ENCODE assay signal across 8 mouse cellular contexts in genomic region chr12:108893715-108894431, GRCm38 (mm10). TPM values are rescaled to one million over a fixed set of nuclear protein-coding genes. Genes with fewer than 3 reads are reported as not detected.
DNase-seq lines count a peak whose midpoint lies in the region; ATAC-seq and TF ChIP-seq lines count a peak whose summit lies in the region.

Wars (minus strand) TSS chr12:108894174.

- peaks cover 6% of the 10 kb centered on the region for H3K4me1 ChIP-seq in cortical plate, adult 2 months (ENCODE audit: control insufficient read depth, insufficient read depth, low read length)
- H3K4me1 ChIP-seq in megakaryocyte, embryonic 14.5 days, result peaks cover 75% of the 10 kb centered on the region

- peak; percentile 60; the same call in 1 of the 2 replicates for TF ChIP-seq POLR2A in cortical plate, adult 2 months (IDR thresholded peaks at IDR 0.05; ENCODE audit: extremely low read depth, insufficient read depth, low read length)

- peak; percentile 86 for ATAC-seq in activated CD4-positive, CD25-positive, alpha-beta regulatory T cell, adult 4 months

- H3K36me3 ChIP-seq in megakaryocyte, embryonic 14.5 days (replicated peaks; ENCODE audit: low read length), result peaks cover 39% of the 10 kb centered on the region

- H3K27me3 ChIP-seq in megakaryocyte, embryonic 14.5 days (replicated peaks), result no peaks in the 10 kb centered on the region

- H3K4me3 ChIP-seq in cortical plate, adult 2 months (ENCODE audit: insufficient read depth, low read length), result peak within 1 kb of the TSS; percentile 82
- peak within 1 kb of the TSS; percentile 95 for H3K4me3 ChIP-seq in megakaryocyte, embryonic 14.5 days (replicated peaks)

- peak; percentile 90 to 94 for DNase-seq in gastrocnemius, adult 8-10 months (ENCODE audit: low spot score in 2 of 2)
- DNase-seq in hindlimb bud, embryonic 11.5 days (ENCODE audit: extremely low spot score, low read depth, low spot score), result peak; percentile 73
- DNase-seq in left cerebral cortex, adult 8-10 months (ENCODE audit: low spot score in 2 of 2), result peak; percentile 88 to 96
- DNase-seq in right cerebral cortex, postnatal 10 days (ENCODE audit: low spot score in 2 of 2), result peak; percentile 98 to 99
- DNase-seq in urinary bladder, postnatal 25 days (ENCODE audit: low spot score), result peak; percentile 89

- H3K27ac ChIP-seq in cortical plate, adult 2 months (ENCODE audit: insufficient read depth, low read length), result no peak within 1 kb of the TSS

- TF ChIP-seq CTCF in cortical plate, adult 2 months (IDR thresholded peaks at IDR 0.05; ENCODE audit: extremely low read depth, insufficient read depth, low read length), result no peak

- H3K9me3 ChIP-seq in megakaryocyte, embryonic 14.5 days, result no peaks in the 10 kb centered on the region

RNA-seq across cellular contexts. Expression of gene Wars, which starts in this region (rescaled TPM):
- 10 to 100 TPM; 54.6 to 59.1 TPM for polyA plus RNA-seq in activated CD4-positive, CD25-positive, alpha-beta regulatory T cell, adult 4 months (2017; shearing (Covaris generic))
- 98.2 and 103 TPM in 2 replicates for polyA plus RNA-seq in cortical plate, adult 2 months (2012; rRNA removed)
- 10 to 100 TPM; 26.4 to 28.7 (median 28.0) TPM for total RNA-seq in gastrocnemius, adult 8-10 months (2022)
- 10 to 100 TPM; 76.5 to 92.1 (median 83.0) TPM for total RNA-seq in left cerebral cortex, adult 8-10 months (2022)
- 22.4 and 33.8 TPM in 2 replicates for polyA plus RNA-seq in megakaryocyte, embryonic 14.5 days (2012; ENCODE audit: insufficient read depth, low replicate concordance)
